Mouse (Mus musculus): ENCODE results near the gene Kcnj15. TPM values are rescaled to one million over a fixed set of nuclear protein-coding genes. Genes with fewer than 3 reads are reported as not detected.

The Kcnj15 gene
- polyA plus RNA-seq, 1 experiment from 2014 or later, result 0.35 TPM

DNA sequence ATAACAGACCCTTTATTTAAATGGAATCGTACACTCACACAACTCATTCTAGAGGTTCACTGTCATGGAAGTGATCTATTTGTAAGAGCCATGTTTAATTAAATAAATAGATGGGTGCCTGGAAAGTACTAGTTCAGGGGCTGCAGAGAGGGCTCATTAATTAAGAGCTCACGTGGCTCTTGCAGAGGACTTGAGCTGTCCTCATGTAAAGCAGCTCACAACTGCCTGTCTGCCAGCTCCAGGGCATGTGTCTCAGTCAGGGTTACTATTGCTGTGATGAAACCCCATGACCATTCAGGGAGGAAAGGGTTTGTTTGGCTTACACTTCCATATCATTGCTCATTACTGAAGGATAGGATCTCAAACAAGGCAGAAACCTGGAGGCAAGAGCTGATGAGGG lies 37.9 kb upstream of the Kcnj15 start:
- ATAC-seq (replicated peaks; ENCODE audit: low FRiP score), result no peak
- Histone ChIP-seq H3K27ac (ENCODE audit: low read depth, low read length) (no peak overlapping the region), H3K9me3 (ENCODE audit: control insufficient read depth, low read length) (no peaks in the 10 kb centered on the region), H3K4me3 (ENCODE audit: low read depth, low read length) (no peak overlapping the region), H3K9ac (ENCODE audit: low read length) (no peak overlapping the region), H3K4me2 (ENCODE audit: low read depth, low read length, severe bottlenecking) (no peak overlapping the region), H3K36me3 (ENCODE audit: control insufficient read depth, insufficient read depth, low read length) (no peaks in the 10 kb centered on the region), H3K4me1 (replicated peaks; ENCODE audit: control insufficient read depth, insufficient read depth, low read length) (no peaks in the 10 kb centered on the region), H3K27me3 (ENCODE audit: control insufficient read depth, insufficient read depth, low read length) (no peaks in the 10 kb centered on the region)
- 59% methylated on average over 2 of the region's 2 CpGs for WGBS
- no peak for DNase-seq (ENCODE audit: low spot score)

DNA sequence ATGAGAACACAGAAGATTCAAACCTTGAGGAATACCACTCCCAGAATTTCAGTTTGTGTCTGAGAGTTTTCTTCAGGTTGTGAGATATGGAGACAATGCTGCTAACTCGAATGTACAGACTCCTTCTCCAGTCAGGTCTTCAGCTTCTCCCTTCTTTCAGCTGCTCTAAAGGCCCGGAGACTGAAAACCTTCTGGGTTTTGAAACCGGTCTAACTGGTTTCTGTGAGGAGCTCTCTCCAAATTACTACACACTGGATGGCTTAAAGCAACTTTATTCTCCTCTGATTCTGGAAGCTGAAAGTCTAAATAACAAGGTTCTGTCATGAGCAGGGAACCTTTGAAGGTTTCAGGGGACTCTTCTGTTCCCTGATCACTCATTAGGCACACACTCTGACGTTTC lies 36.3 kb upstream of the Kcnj15 start:
- no peak overlapping the region for H3K4me2 ChIP-seq (ENCODE audit: low read depth, low read length, severe bottlenecking)
- H3K9ac ChIP-seq (ENCODE audit: low read length), result no peak overlapping the region
- DNase-seq (ENCODE audit: low spot score) (no peak), ATAC-seq (replicated peaks; ENCODE audit: low FRiP score) (no peak)
- WGBS, result 68% methylated on average over 4 of the region's 4 CpGs
- H3K4me3 ChIP-seq (ENCODE audit: low read depth, low read length), result no peak overlapping the region
- H3K4me1 ChIP-seq (replicated peaks; ENCODE audit: control insufficient read depth, insufficient read depth, low read length), result no peaks in the 10 kb centered on the region
- H3K9me3 ChIP-seq (ENCODE audit: control insufficient read depth, low read length), result no peaks in the 10 kb centered on the region
- H3K27ac ChIP-seq (ENCODE audit: low read depth, low read length), result no peak overlapping the region
- no peaks in the 10 kb centered on the region for H3K36me3 ChIP-seq (ENCODE audit: control insufficient read depth, insufficient read depth, low read length)
- no peaks in the 10 kb centered on the region for H3K27me3 ChIP-seq (ENCODE audit: control insufficient read depth, insufficient read depth, low read length)

DNA sequence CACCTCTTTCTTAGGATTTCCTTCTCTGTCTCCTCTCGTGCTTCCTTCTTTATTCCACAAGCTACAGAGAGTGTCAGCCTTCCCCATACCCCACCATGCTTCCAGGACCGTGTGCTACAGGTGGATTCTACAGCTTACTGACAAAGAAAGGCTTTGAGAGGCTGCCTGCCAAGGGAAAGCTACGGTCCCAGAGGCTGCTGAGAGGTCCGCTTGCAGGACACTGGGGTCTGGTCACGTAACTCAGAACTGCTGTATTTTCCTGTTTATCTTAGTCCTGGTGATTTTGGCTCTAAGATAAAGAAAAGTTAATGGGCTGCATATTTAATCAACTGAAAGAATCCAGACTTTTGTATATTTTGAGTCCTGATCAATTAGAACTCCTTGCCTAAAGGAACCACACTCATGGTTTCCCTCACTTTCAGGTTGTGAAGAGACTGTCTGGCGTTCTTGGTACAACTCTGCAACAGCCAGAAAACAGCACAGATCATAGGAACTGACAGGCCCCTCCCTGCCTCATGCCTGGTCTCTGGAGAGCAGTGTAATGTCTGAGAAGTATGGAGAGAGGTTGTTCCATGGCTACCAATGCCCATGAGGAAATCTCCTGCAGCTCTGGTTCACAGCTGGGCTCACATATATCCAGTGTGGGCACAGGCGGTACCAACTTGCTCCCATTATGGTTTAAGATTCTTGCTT lies 35.2 kb upstream of the Kcnj15 start:
- no peak overlapping the region for H3K4me3 ChIP-seq (ENCODE audit: low read depth, low read length)
- no peak for DNase-seq (ENCODE audit: low spot score)
- H3K9me3 ChIP-seq (ENCODE audit: control insufficient read depth, low read length), result no peaks in the 10 kb centered on the region
- 70% methylated on average over 7 of the region's 7 CpGs for WGBS
- H3K36me3 ChIP-seq (ENCODE audit: control insufficient read depth, insufficient read depth, low read length), result no peaks in the 10 kb centered on the region
- H3K4me1 ChIP-seq (replicated peaks; ENCODE audit: control insufficient read depth, insufficient read depth, low read length), result no peaks in the 10 kb centered on the region
- H3K9ac ChIP-seq (ENCODE audit: low read length), result no peak overlapping the region
- no peak overlapping the region for H3K27ac ChIP-seq (ENCODE audit: low read depth, low read length)
- H3K27me3 ChIP-seq (ENCODE audit: control insufficient read depth, insufficient read depth, low read length), result no peaks in the 10 kb centered on the region
- H3K4me2 ChIP-seq (ENCODE audit: low read depth, low read length, severe bottlenecking), result no peak overlapping the region
- ATAC-seq (replicated peaks; ENCODE audit: low FRiP score), result no peak

DNA sequence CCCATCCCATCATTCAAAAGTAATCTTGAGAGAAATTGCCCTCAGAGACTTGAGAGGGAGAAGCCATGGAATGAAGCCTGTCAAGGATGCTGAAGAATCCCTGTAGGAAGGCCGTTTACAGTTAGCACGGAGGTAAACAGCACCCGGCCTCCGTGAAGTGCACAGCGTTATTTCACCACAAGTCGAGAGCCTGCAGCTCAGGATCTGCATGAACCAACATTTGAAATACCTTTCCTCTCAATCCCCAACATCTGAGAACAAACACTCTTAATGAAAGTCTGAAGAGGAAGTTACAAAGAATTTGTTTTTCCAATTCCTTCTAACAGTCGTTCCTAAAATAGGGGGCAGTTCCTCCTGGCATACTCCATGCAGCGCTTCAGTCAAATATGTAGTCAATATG lies 33.9 kb upstream of the Kcnj15 start:
- WGBS, result 92% methylated on average over 8 of the region's 8 CpGs
- Histone ChIP-seq H3K9ac (ENCODE audit: low read length) (no peak overlapping the region), H3K27ac (ENCODE audit: low read depth, low read length) (no peak overlapping the region), H3K36me3 (ENCODE audit: control insufficient read depth, insufficient read depth, low read length) (no peaks in the 10 kb centered on the region), H3K4me3 (ENCODE audit: low read depth, low read length) (no peak overlapping the region), H3K9me3 (ENCODE audit: control insufficient read depth, low read length) (no peaks in the 10 kb centered on the region), H3K4me1 (replicated peaks; ENCODE audit: control insufficient read depth, insufficient read depth, low read length) (no peaks in the 10 kb centered on the region), H3K27me3 (ENCODE audit: control insufficient read depth, insufficient read depth, low read length) (no peaks in the 10 kb centered on the region), H3K4me2 (ENCODE audit: low read depth, low read length, severe bottlenecking) (no peak overlapping the region)
- ATAC-seq (replicated peaks; ENCODE audit: low FRiP score) (no peak), DNase-seq (ENCODE audit: low spot score) (no peak)

DNA sequence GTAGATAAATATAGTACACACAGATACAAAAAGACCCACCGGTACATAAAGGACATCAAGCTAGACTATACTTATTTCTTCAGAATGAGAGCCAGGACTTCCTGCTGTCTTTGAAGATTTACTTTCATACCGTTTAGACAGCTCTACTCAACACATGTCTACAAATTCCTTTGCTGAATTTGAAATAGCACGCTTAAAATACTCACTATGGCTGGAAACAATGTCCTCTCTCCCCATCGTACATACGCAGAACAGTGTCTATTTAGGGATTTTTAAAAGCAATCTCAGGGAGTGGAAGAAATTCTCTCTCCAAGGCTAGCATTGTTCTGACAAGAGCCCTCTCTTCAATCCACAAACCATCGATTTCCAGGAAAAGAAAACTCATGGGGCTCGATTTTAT lies 32.1 kb upstream of the Kcnj15 start:
- Histone ChIP-seq H3K27me3 (ENCODE audit: control insufficient read depth, insufficient read depth, low read length) (no peaks in the 10 kb centered on the region), H3K4me1 (replicated peaks; ENCODE audit: control insufficient read depth, insufficient read depth, low read length) (no peaks in the 10 kb centered on the region), H3K9ac (ENCODE audit: low read length) (no peak overlapping the region), H3K27ac (ENCODE audit: low read depth, low read length) (no peak overlapping the region), H3K36me3 (ENCODE audit: control insufficient read depth, insufficient read depth, low read length) (no peaks in the 10 kb centered on the region), H3K9me3 (ENCODE audit: control insufficient read depth, low read length) (no peaks in the 10 kb centered on the region), H3K4me2 (ENCODE audit: low read depth, low read length, severe bottlenecking) (no peak overlapping the region), H3K4me3 (ENCODE audit: low read depth, low read length) (no peak overlapping the region)
- 84% methylated on average over 7 of the region's 7 CpGs for WGBS
- ATAC-seq (replicated peaks; ENCODE audit: low FRiP score) (no peak), DNase-seq (ENCODE audit: low spot score) (no peak)

DNA sequence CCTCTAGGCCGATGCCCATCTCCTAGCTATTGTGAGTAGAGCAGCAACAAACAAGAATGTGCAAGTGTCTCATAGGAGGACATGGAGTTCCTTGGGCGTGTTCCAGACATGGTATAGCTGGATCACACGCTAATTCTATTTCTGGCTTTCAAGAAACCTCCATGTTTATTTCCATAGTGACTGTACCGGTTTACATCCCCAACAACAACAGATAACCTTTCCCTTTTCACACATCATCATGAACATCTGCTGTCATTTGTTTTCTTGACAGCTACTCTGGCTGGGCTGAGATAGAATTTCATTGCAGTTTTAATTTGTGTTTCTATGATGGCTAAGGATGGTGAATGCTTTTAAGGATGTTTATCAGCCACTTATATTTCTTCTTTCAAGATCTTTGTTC lies 25.6 kb upstream of the Kcnj15 start:
- ATAC-seq (replicated peaks; ENCODE audit: low FRiP score) (no peak), DNase-seq (ENCODE audit: low spot score) (no peak)
- Histone ChIP-seq H3K4me3 (ENCODE audit: low read depth, low read length) (no peak overlapping the region), H3K9ac (ENCODE audit: low read length) (no peak overlapping the region), H3K27me3 (ENCODE audit: control insufficient read depth, insufficient read depth, low read length) (no peaks in the 10 kb centered on the region), H3K4me2 (ENCODE audit: low read depth, low read length, severe bottlenecking) (no peak overlapping the region), H3K27ac (ENCODE audit: low read depth, low read length) (no peak overlapping the region), H3K9me3 (ENCODE audit: control insufficient read depth, low read length) (no peaks in the 10 kb centered on the region), H3K4me1 (replicated peaks; ENCODE audit: control insufficient read depth, insufficient read depth, low read length) (no peaks in the 10 kb centered on the region), H3K36me3 (ENCODE audit: control insufficient read depth, insufficient read depth, low read length) (no peaks in the 10 kb centered on the region)
- WGBS, result 90% methylated on average over 4 of the region's 4 CpGs

DNA sequence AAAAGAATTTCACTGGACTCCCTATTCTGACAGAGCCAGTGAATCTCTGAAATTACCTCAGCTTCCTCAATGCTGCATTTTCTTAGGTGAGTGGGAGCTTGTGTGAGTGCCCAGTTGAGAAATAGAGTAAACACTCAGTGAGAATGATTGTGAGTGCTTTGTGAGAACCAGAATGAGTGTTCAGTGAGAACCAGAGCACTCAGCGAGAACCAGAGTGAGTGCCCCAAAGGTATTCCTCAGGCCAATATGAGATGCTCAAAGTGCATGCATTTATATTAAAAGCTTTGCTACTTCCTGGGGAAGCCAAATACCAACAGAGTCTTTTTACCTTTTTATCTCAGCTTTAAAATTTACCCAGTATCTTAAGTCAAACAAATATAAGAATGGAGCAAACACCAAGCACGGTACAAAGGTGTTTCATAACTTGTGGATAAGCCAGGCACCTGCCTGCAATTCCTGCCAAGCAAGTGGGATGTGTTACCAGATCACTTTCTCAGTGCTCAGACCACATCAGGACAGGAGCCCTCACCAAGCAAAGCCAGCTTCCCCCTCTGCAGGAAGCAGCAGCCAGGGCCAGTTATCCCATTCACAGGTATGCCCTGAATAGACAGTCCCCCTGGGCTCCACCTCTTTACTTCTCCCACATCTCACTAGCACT lies 22.3 kb upstream of the Kcnj15 start:
- Histone ChIP-seq H3K9me3 (ENCODE audit: control insufficient read depth, low read length) (no peaks in the 10 kb centered on the region), H3K4me1 (replicated peaks; ENCODE audit: control insufficient read depth, insufficient read depth, low read length) (no peaks in the 10 kb centered on the region), H3K4me2 (ENCODE audit: low read depth, low read length, severe bottlenecking) (no peak overlapping the region), H3K4me3 (ENCODE audit: low read depth, low read length) (no peak overlapping the region), H3K27ac (ENCODE audit: low read depth, low read length) (no peak overlapping the region), H3K9ac (ENCODE audit: low read length) (no peak overlapping the region), H3K36me3 (ENCODE audit: control insufficient read depth, insufficient read depth, low read length) (no peaks in the 10 kb centered on the region), H3K27me3 (ENCODE audit: control insufficient read depth, insufficient read depth, low read length) (no peaks in the 10 kb centered on the region)
- 82% methylated on average over 2 of the region's 2 CpGs for WGBS
- ATAC-seq (replicated peaks; ENCODE audit: low FRiP score), result no peak
- DNase-seq (ENCODE audit: low spot score), result no peak

DNA sequence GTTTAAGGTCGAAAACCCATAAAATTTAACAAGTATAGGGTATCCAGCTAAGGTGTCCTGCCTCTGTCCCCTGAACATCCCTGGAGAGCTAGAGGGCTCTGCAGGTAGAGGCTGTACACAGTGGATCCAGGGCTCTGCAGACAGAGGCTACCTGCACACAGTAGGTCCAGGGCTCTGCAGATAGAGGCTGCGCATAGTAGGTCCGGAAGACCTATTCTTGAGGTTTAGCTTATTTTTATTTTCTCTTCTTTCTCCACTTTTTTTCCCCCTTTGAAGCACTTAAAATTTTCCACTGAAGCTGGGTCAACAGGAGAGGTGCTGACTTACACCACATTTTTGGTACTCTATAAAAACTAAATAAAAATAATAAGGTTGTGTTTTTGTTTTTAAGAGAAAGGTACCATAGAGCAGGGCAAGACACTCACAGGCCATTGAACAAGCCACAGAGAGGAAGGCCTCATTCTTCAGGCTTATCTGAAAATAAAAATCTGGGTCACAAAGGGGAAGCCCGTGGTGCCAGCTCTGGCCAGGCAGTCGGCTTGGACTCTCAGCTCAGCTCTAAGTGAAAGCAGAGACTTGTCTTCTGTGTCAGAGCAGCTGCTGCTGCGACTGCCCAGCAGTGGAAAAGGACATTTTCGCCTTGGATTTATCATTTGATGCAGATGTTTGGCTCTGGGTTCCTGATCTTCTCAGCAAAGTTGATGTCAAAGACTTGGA lies 18.0 kb upstream of the Kcnj15 start:
- no peaks in the 10 kb centered on the region for H3K4me1 ChIP-seq (replicated peaks; ENCODE audit: control insufficient read depth, insufficient read depth, low read length)
- ATAC-seq (replicated peaks; ENCODE audit: low FRiP score) (no peak), DNase-seq (ENCODE audit: low spot score) (no peak)
- H3K9me3 ChIP-seq (ENCODE audit: control insufficient read depth, low read length), result no peaks in the 10 kb centered on the region
- H3K36me3 ChIP-seq (ENCODE audit: control insufficient read depth, insufficient read depth, low read length), result no peaks in the 10 kb centered on the region
- H3K27ac ChIP-seq (ENCODE audit: low read depth, low read length), result no peak overlapping the region
- no peak overlapping the region for H3K4me3 ChIP-seq (ENCODE audit: low read depth, low read length)
- no peak overlapping the region for H3K4me2 ChIP-seq (ENCODE audit: low read depth, low read length, severe bottlenecking)
- no peak overlapping the region for H3K9ac ChIP-seq (ENCODE audit: low read length)
- H3K27me3 ChIP-seq (ENCODE audit: control insufficient read depth, insufficient read depth, low read length), result no peaks in the 10 kb centered on the region
- WGBS, result 71% methylated on average over 7 of the region's 7 CpGs

Measured in forebrain, embryonic 11.5 days (tissue).